Mouse (Mus musculus) megakaryocyte, embryonic 14.5 days (primary cell): ENCODE measurements around the gene Gas6. TPM values are rescaled to one million over a fixed set of nuclear protein-coding genes. Genes with fewer than 3 reads are reported as not detected.

Experiments used
- H3K27me3 ChIP-seq: replicated peaks from 2 replicates; pipeline ENCODE3; 2012; ENCODE audit warnings: inconsistent platforms
- H3K36me3 ChIP-seq: replicated peaks from 2 replicates; pipeline ENCODE3; 2012; ENCODE audit warnings: low read length, inconsistent platforms, mixed read lengths
- H3K4me1 ChIP-seq: 2 replicates; pipeline ENCODE4 v1.6.1; 2012; ENCODE audit warnings: inconsistent platforms
- H3K4me3 ChIP-seq: replicated peaks from 2 replicates; pipeline ENCODE3; 2012; ENCODE audit warnings: moderate library complexity, mild to moderate bottlenecking, inconsistent platforms
- H3K9me3 ChIP-seq: 2 replicates; pipeline ENCODE4 v1.6.1; 2012; ENCODE audit warnings: inconsistent platforms
- FLI1 ChIP-seq: IDR thresholded peaks from 2 replicates; pipeline ENCODE4 v1.6.1; 2012; ENCODE audit warnings: low read length, inconsistent platforms, mixed read lengths
- GATA1 ChIP-seq: IDR thresholded peaks from 3 replicates; pipeline ENCODE4 v1.6.1; 2012; ENCODE audit warnings: mixed read lengths, low read length, inconsistent platforms, borderline replicate concordance
- polyA plus RNA-seq: library from polyadenylated mRNA; stranded (reverse); fragments of >175 nt; gene quantifications from 2 replicates; pipeline ENCODE4 v1.2.3, GENCODE M21; 2012; ENCODE audit warnings: low replicate concordance; ENCODE audit not compliant: insufficient read depth

The Gas6 gene
- polyA plus RNA-seq, 1 experiment: 1.3 TPM

GRCm38 (mm10) chr8:13415879-13416278 is 78.4 kb downstream of the Gas6 start:
- TF ChIP-seq FLI1 (no peak), GATA1 (no peak)
- H3K4me1 ChIP-seq: no peaks in the 10 kb centered on the region
- H3K36me3 ChIP-seq: no peaks in the 10 kb centered on the region
- H3K9me3 ChIP-seq: peaks cover 1% of the 10 kb centered on the region; the same call in 1 of the 2 replicates
- peaks cover 71% of the 10 kb centered on the region for H3K27me3 ChIP-seq
- no peak overlapping the region for H3K4me3 ChIP-seq

Other genes with a start within 250 kb of the Gas6 start
- 0.11 TPM in 1 of 2 replicates, not detected in the other for gene Adprhl1, start 240.3 kb downstream of the Gas6 start, polyA plus RNA-seq
- 0.61 and 3.9 TPM in 2 replicates for gene Dcun1d2, start 206.4 kb downstream of the Gas6 start, polyA plus RNA-seq
- 16.7 and 19.0 TPM in 2 replicates for gene Tmco3, start 206.3 kb downstream of the Gas6 start, polyA plus RNA-seq
- 2.3 and 11.5 TPM in 2 replicates for gene Tfdp1, start 155.7 kb downstream of the Gas6 start, polyA plus RNA-seq
- not detected in 2 replicates for gene Atp4b, start 97.7 kb downstream of the Gas6 start, polyA plus RNA-seq
- 0.11 TPM in 1 of 2 replicates, not detected in the other for gene Grk1, start 89.4 kb downstream of the Gas6 start, polyA plus RNA-seq
- not detected in 2 replicates for gene Tmem255b, start 59.3 kb downstream of the Gas6 start, polyA plus RNA-seq
- gene 1700029H14Rik, start 68.0 kb upstream of the Gas6 start, polyA plus RNA-seq: 20.4 and 26.5 TPM in 2 replicates
- 86.3 and 103 TPM in 2 replicates for gene Rasa3, start 183.1 kb upstream of the Gas6 start, polyA plus RNA-seq
- 6.9 TPM in 1 of 2 replicates, not detected in the other for gene Cfap97d2, start 211.4 kb upstream of the Gas6 start, polyA plus RNA-seq